Mouse (Mus musculus): Measurements from ENCODE around the gene Fancg. TPM values are rescaled to one million over a fixed set of nuclear protein-coding genes. Genes with fewer than 3 reads are reported as not detected.
A peak's percentile ranks its signal among the peaks of the same experiment; 100 is the strongest.

Gene Fancg
- polyA plus RNA-seq, 1 experiment = 36.7 TPM

DNA sequence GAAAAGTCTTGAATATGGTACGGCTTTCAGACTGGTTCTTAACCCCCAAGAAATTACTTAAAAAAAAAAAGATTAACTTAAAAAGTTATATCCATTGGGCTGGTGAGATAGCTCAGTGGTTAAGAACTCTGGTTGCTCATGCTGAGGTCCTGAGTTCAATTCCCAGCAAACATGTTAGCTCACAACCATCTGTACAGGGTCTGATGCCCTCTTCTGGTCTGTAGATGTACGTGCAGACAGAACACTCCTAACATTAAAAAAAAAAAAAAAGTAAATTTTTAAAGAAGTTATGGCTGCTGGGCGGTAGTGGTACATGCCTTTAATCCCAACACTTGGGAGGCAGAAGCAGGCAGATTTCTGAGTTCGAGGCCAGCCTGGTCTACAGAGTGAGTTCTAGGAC, 32.2 kb downstream of the Fancg start:
- Histone ChIP-seq H3K4me1 (ENCODE audit: control insufficient read depth, insufficient read depth, low read length) (no peaks in the 10 kb centered on the region), H3K27ac (ENCODE audit: insufficient read depth, low read length) (no peak overlapping the region), H3K27me3 (ENCODE audit: control insufficient read depth, insufficient read depth, low read length) (no peaks in the 10 kb centered on the region), H3K4me3 (replicated peaks; ENCODE audit: insufficient read depth, low read depth, low read length) (no peak overlapping the region)
- TF ChIP-seq POLR2A (IDR thresholded peaks at IDR 0.05; ENCODE audit: borderline replicate concordance, insufficient read depth, low read length) (no peak), CTCF (IDR thresholded peaks at IDR 0.05; ENCODE audit: borderline replicate concordance, insufficient read depth, low read depth, low read length) (0 out of 2 replicates have a peak, but pooled peaks have one; percentile 13)
- DNase-seq = no peak
- 93% methylated on average over 4 of the region's 4 CpGs for WGBS

- DNase-seq = no peak
Measured at GRCm38 (mm10) chr4:42973868-42974267, 36.4 kb downstream of the Fancg start.

GRCm38 (mm10) chr4:42972952-42973351, 37.4 kb downstream of the Fancg start:
- no peaks in the 10 kb centered on the region for H3K27me3 ChIP-seq (ENCODE audit: control insufficient read depth, insufficient read depth, low read length)
- no peaks in the 10 kb centered on the region for H3K4me1 ChIP-seq (ENCODE audit: control insufficient read depth, insufficient read depth, low read length)
- H3K4me3 ChIP-seq (replicated peaks; ENCODE audit: insufficient read depth, low read depth, low read length) = no peak overlapping the region
- no peak for DNase-seq
- WGBS = 85% methylated on average over 4 of the region's 4 CpGs
- H3K27ac ChIP-seq (ENCODE audit: insufficient read depth, low read length) = no peak overlapping the region
- TF ChIP-seq POLR2A (IDR thresholded peaks at IDR 0.05; ENCODE audit: borderline replicate concordance, insufficient read depth, low read length) = no peak

More at GRCm38 (mm10) chr4:42973868-42974267, 36.4 kb downstream of the Fancg start:
- no peak overlapping the region for H3K4me3 ChIP-seq (replicated peaks; ENCODE audit: insufficient read depth, low read depth, low read length)
- TF ChIP-seq CTCF (IDR thresholded peaks at IDR 0.05; ENCODE audit: borderline replicate concordance, insufficient read depth, low read depth, low read length) (no peak), POLR2A (IDR thresholded peaks at IDR 0.05; ENCODE audit: borderline replicate concordance, insufficient read depth, low read length) (no peak)
- 82% methylated on average over 5 of the region's 5 CpGs for WGBS
- H3K27me3 ChIP-seq (ENCODE audit: control insufficient read depth, insufficient read depth, low read length) = no peaks in the 10 kb centered on the region
- no peaks in the 10 kb centered on the region for H3K4me1 ChIP-seq (ENCODE audit: control insufficient read depth, insufficient read depth, low read length)
- no peak overlapping the region for H3K27ac ChIP-seq (ENCODE audit: insufficient read depth, low read length)

GRCm38 (mm10) chr4:42969304-42969703, 41.0 kb downstream of the Fancg start, which contains the start of gene 1700022I11Rik:
TSS of gene 1700022I11Rik (plus strand) at chr4:42969604.
- H3K27me3 ChIP-seq (ENCODE audit: control insufficient read depth, insufficient read depth, low read length) = no peaks in the 10 kb centered on the region

DNA sequence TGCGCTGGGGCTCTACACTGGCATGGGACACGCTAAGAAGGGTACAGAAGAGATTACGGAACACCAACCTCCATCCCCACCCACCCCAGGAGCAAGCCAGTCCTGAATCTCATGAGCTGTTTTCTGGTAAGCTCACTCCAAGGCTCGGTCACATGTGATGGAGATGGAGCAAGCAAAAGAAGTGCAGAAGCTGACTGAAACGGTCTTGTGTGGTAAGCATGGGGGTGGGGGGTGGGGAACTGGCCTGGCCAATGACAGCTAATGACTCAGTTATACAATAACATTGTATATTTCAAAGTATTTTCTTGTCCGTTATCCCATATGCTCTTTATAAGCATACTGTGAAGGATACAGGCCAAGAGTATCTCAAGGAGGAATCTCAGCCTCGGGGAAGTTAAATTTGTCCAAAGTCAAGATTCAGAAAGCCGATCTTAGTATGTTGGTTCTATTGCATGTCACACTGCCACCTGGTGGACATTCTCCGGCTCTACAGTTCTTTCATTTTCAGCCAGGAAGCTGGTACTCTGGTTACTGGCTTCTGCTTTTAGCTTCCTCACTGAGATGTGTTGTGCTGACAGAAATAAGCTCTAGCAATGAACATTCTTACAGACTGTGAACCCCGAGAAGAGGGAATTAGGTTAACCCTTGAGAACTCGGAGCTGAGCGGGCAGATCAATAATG, 45.1 kb downstream of the Fancg start:
- peak in 1 of 2 experiments; percentile 52 for DNase-seq
- Histone ChIP-seq H3K4me1 (ENCODE audit: control insufficient read depth, insufficient read depth, low read length) (peaks cover 3% of the 10 kb centered on the region; the same call in 1 of the 2 replicates), H3K27ac (ENCODE audit: insufficient read depth, low read length) (no peak overlapping the region), H3K27me3 (ENCODE audit: control insufficient read depth, insufficient read depth, low read length) (no peaks in the 10 kb centered on the region), H3K4me3 (replicated peaks; ENCODE audit: insufficient read depth, low read depth, low read length) (peak overlapping the region; percentile 13)
- TF ChIP-seq CTCF (IDR thresholded peaks at IDR 0.05; ENCODE audit: borderline replicate concordance, insufficient read depth, low read depth, low read length) (peak; percentile 56; the same call in 1 of the 2 replicates), POLR2A (IDR thresholded peaks at IDR 0.05; ENCODE audit: borderline replicate concordance, insufficient read depth, low read length) (no peak)
- 15% methylated on average over 12 of the region's 12 CpGs for WGBS

More at GRCm38 (mm10) chr4:42969304-42969703, 41.0 kb downstream of the Fancg start, which contains the start of gene 1700022I11Rik:
- H3K4me1 ChIP-seq (ENCODE audit: control insufficient read depth, insufficient read depth, low read length) = peaks cover 3% of the 10 kb centered on the region; the same call in 1 of the 2 replicates
- 89% methylated on average over 4 of the region's 4 CpGs for WGBS
- no peak within 1 kb of the TSS for H3K4me3 ChIP-seq (replicated peaks; ENCODE audit: insufficient read depth, low read depth, low read length)
- TF ChIP-seq CTCF (IDR thresholded peaks at IDR 0.05; ENCODE audit: borderline replicate concordance, insufficient read depth, low read depth, low read length) (no peak), POLR2A (IDR thresholded peaks at IDR 0.05; ENCODE audit: borderline replicate concordance, insufficient read depth, low read length) (no peak)
- no peak within 1 kb of the TSS for H3K27ac ChIP-seq (ENCODE audit: insufficient read depth, low read length)
- no peak for DNase-seq

- WGBS = 96% methylated on average over 2 of the region's 2 CpGs
Measured at GRCm38 (mm10) chr4:42963480-42963879, 46.8 kb downstream of the Fancg start.

GRCm38 (mm10) chr4:42961592-42961991, 48.7 kb downstream of the Fancg start:
- H3K4me3 ChIP-seq (replicated peaks; ENCODE audit: insufficient read depth, low read depth, low read length) = no peak overlapping the region

More at GRCm38 (mm10) chr4:42963480-42963879, 46.8 kb downstream of the Fancg start:
- TF ChIP-seq POLR2A (IDR thresholded peaks at IDR 0.05; ENCODE audit: borderline replicate concordance, insufficient read depth, low read length) (no peak), CTCF (IDR thresholded peaks at IDR 0.05; ENCODE audit: borderline replicate concordance, insufficient read depth, low read depth, low read length) (no peak)
- DNase-seq = no peak
- no peak overlapping the region for H3K4me3 ChIP-seq (replicated peaks; ENCODE audit: insufficient read depth, low read depth, low read length)
- peaks cover 3% of the 10 kb centered on the region; the same call in 1 of the 2 replicates for H3K4me1 ChIP-seq (ENCODE audit: control insufficient read depth, insufficient read depth, low read length)
- no peaks in the 10 kb centered on the region for H3K27me3 ChIP-seq (ENCODE audit: control insufficient read depth, insufficient read depth, low read length)
- H3K27ac ChIP-seq (ENCODE audit: insufficient read depth, low read length) = no peak overlapping the region

GRCm38 (mm10) chr4:42959382-42959781, 50.9 kb downstream of the Fancg start:
- no peak overlapping the region for H3K27ac ChIP-seq (ENCODE audit: insufficient read depth, low read length)
- TF ChIP-seq CTCF (IDR thresholded peaks at IDR 0.05; ENCODE audit: borderline replicate concordance, insufficient read depth, low read depth, low read length) = no peak
- no peak for TF ChIP-seq POLR2A (IDR thresholded peaks at IDR 0.05; ENCODE audit: borderline replicate concordance, insufficient read depth, low read length)
- no peak overlapping the region for H3K4me3 ChIP-seq (replicated peaks; ENCODE audit: insufficient read depth, low read depth, low read length)
- H3K27me3 ChIP-seq (ENCODE audit: control insufficient read depth, insufficient read depth, low read length) = no peaks in the 10 kb centered on the region
- DNase-seq = no peak
- 37% methylated on average over 4 of the region's 4 CpGs for WGBS
- peaks cover 4% of the 10 kb centered on the region for H3K4me1 ChIP-seq (ENCODE audit: control insufficient read depth, insufficient read depth, low read length)

More at GRCm38 (mm10) chr4:42961592-42961991, 48.7 kb downstream of the Fancg start:
- DNase-seq = peak; percentile 57 to 69
- H3K4me1 ChIP-seq (ENCODE audit: control insufficient read depth, insufficient read depth, low read length) = peaks cover 3% of the 10 kb centered on the region; the same call in 1 of the 2 replicates
- TF ChIP-seq CTCF (IDR thresholded peaks at IDR 0.05; ENCODE audit: borderline replicate concordance, insufficient read depth, low read depth, low read length) (peak; percentile 80), POLR2A (IDR thresholded peaks at IDR 0.05; ENCODE audit: borderline replicate concordance, insufficient read depth, low read length) (no peak)
- 18% methylated on average over 4 of the region's 4 CpGs for WGBS
- no peaks in the 10 kb centered on the region for H3K27me3 ChIP-seq (ENCODE audit: control insufficient read depth, insufficient read depth, low read length)
- H3K27ac ChIP-seq (ENCODE audit: insufficient read depth, low read length) = no peak overlapping the region

All from cerebellum, adult 2 months (tissue).